Mouse (Mus musculus) megakaryocyte-erythroid progenitor cell, adult 5-6 weeks (primary cell): ENCODE results near the gene Dlgap1. TPM values are rescaled to one million over a fixed set of nuclear protein-coding genes. Genes with fewer than 3 reads are reported as not detected.

Experiments
- ATAC-seq: replicated peaks from 2 replicates; pipeline ENCODE4 v1.8.0; 2016; ENCODE audit warnings: mild to moderate bottlenecking, inconsistent platforms; ENCODE audit not compliant: severe bottlenecking, poor library complexity, low FRiP score, low TSS enrichment
- total RNA-seq, 2 experiments: library from RNA; stranded (forward) in 1 of 2; stranded (reverse) in 1 of 2; fragments of 200-1000, 215-1000 nt in 1 of 2; fragments of >200 nt in 1 of 2; fragmentation: Nextera tagmentation in 1 of 2; gene quantifications; 2 replicates each; pipeline ENCODE4 v1.2.3; 2014 to 2017

The Dlgap1 gene
- total RNA-seq, 2 experiments from 2014 or later, result not detected

GRCm38 (mm10) chr17:70129151-70129550, 160.3 kb downstream of the Dlgap1 start:
- no peak for ATAC-seq

- no peak for ATAC-seq
Observed at GRCm38 (mm10) chr17:70169831-70170230, 201.0 kb downstream of the Dlgap1 start.

- ATAC-seq, result no peak
Observed at GRCm38 (mm10) chr17:70172500-70173036, 203.7 kb downstream of the Dlgap1 start.

- no peak for ATAC-seq
Observed at GRCm38 (mm10) chr17:70173916-70174315, 205.0 kb downstream of the Dlgap1 start.

- ATAC-seq, result no peak
Observed at GRCm38 (mm10) chr17:70191228-70191627, 222.4 kb downstream of the Dlgap1 start.

GRCm38 (mm10) chr17:70222891-70223290, 254.0 kb downstream of the Dlgap1 start:
- no peak for ATAC-seq

GRCm38 (mm10) chr17:70247342-70247741, 278.5 kb downstream of the Dlgap1 start:
- ATAC-seq, result no peak

- no peak for ATAC-seq
Observed at GRCm38 (mm10) chr17:70248250-70248649, 279.4 kb downstream of the Dlgap1 start.

GRCm38 (mm10) chr17:70252476-70252875, 283.6 kb downstream of the Dlgap1 start:
- ATAC-seq, result no peak

- no peak for ATAC-seq
Observed at GRCm38 (mm10) chr17:70256371-70256770, 287.5 kb downstream of the Dlgap1 start.

- ATAC-seq, result no peak
Observed at GRCm38 (mm10) chr17:70263156-70263555, 294.3 kb downstream of the Dlgap1 start.

GRCm38 (mm10) chr17:70272125-70272524, 303.3 kb downstream of the Dlgap1 start:
- no peak for ATAC-seq

GRCm38 (mm10) chr17:70287708-70288107, 318.8 kb downstream of the Dlgap1 start:
- no peak for ATAC-seq

GRCm38 (mm10) chr17:70294106-70294505, 325.2 kb downstream of the Dlgap1 start:
- no peak for ATAC-seq

- no peak for ATAC-seq
Observed at GRCm38 (mm10) chr17:70301941-70302478, 333.1 kb downstream of the Dlgap1 start.

GRCm38 (mm10) chr17:70302656-70303055, 333.8 kb downstream of the Dlgap1 start:
- no peak for ATAC-seq

- ATAC-seq, result no peak
Observed at GRCm38 (mm10) chr17:70305021-70305420, 336.1 kb downstream of the Dlgap1 start.

- ATAC-seq, result no peak
Observed at GRCm38 (mm10) chr17:70307418-70308176, 338.7 kb downstream of the Dlgap1 start.

GRCm38 (mm10) chr17:70308364-70309231, 339.7 kb downstream of the Dlgap1 start:
- ATAC-seq, result no peak

- no peak for ATAC-seq
Observed at GRCm38 (mm10) chr17:70316327-70316726, 347.5 kb downstream of the Dlgap1 start.
